ENCODE assay signal across 14 mouse cellular contexts in the genomic region with DNA sequence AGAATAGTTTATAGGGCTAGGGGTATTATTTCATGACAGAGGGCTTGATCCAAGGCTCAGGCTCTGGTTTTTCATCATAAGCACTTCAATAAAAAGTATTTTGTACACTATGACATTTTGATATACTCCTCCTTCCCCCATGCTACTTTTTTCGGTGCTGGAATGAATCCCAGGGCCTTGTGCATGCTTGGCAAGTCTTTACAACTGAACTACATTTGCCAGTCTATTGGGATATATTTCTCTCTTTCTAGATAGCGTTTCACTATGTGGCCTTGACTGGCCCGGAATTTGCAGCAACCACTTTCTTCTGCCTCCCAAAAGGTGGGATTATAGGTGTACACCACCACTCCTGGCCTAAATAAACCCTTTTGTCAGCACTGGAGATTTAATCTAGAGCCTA.
"Had no signal": no experiment of that assay in that cellular context is flagged by ENCODE, and none has a peak within 500 bp of the region (broad histone marks: within the 10 kb centered on the region; RNA-seq: fewer than 3 reads in every experiment).

No protein-coding gene starts in this region.

- H3K4me3 ChIP-seq: kidney, embryonic 15.5 days; liver, embryonic 13.5 days had no signal

- DNase-seq: kidney, postnatal 10 days; kidney, postnatal 36 days; liver, embryonic 13.5 days; lung, adult 2 months; lung, postnatal 14 days; lung, postnatal 4 days; midbrain, embryonic 14.5 days; right cerebral cortex, postnatal 14 days; right cerebral cortex, postnatal 4 days; thymus, adult 2 months; thymus, postnatal 14 days; thymus, postnatal 4 days had no signal

- H3K27ac ChIP-seq: kidney, embryonic 15.5 days; liver, embryonic 13.5 days; stomach, postnatal 0 days had no signal
